Mouse (Mus musculus) embryonic facial prominence, embryonic 10.5 days (tissue): ENCODE measurements around the gene Cd59a. TPM values are rescaled to one million over a fixed set of nuclear protein-coding genes. Genes with fewer than 3 reads are reported as not detected.
"Not testable (repeated sequence)": the region's sequence is repeated elsewhere in the genome, so short reads cannot be mapped to it uniquely, and the experiment has no call there.

Source experiments
- DNase-seq: peaks from one replicate; pipeline ENCODE4 v3.0.0-alpha.2; 2017; ENCODE audit warnings: low spot score
- H3K27ac ChIP-seq: fragments of 300-500 bp; sonication (generic); replicated peaks from 2 replicates; pipeline ENCODE4 v1.5.1; 2016; ENCODE audit warnings: mild to moderate bottlenecking
- H3K27me3 ChIP-seq: fragments of 300-500 bp; sonication (generic); replicated peaks from 2 replicates; pipeline ENCODE4 v1.6.1; 2016; ENCODE audit warnings: low read depth, mild to moderate bottlenecking; ENCODE audit not compliant: poor library complexity, severe bottlenecking
- H3K36me3 ChIP-seq: fragments of 300-500 bp; sonication (generic); replicated peaks from 2 replicates; pipeline ENCODE4 v1.6.1; 2016; ENCODE audit warnings: mild to moderate bottlenecking, moderate library complexity
- H3K4me1 ChIP-seq: fragments of 300-500 bp; sonication (generic); 2 replicates; pipeline ENCODE4 v1.6.1; 2016
- H3K4me3 ChIP-seq: fragments of 300-500 bp; sonication (generic); 2 replicates; pipeline ENCODE4 v1.5.1; 2016; ENCODE audit warnings: mild to moderate bottlenecking, moderate library complexity
- H3K9me3 ChIP-seq: fragments of 300-500 bp; sonication (generic); 2 replicates; pipeline ENCODE4 v1.6.1; 2016; ENCODE audit warnings: mild to moderate bottlenecking
- WGBS: fragments of 180-500 bp; shearing (Covaris S2); methylation state at CpG from one replicate; pipeline ENCODE4 v1.1.7; 2016; 5-methylcytosine and 5-hydroxymethylcytosine counted together
- polyA plus RNA-seq: library from polyadenylated mRNA; unstranded; fragments of >200 nt; fragmentation: Nextera tagmentation; extraction: Ambion mirVana; gene quantifications from 2 replicates; pipeline ENCODE4 v1.2.1, GENCODE M21; 2016

The Cd59a gene
- polyA plus RNA-seq, 1 experiment from 2014 or later: 22.4 TPM

DNA sequence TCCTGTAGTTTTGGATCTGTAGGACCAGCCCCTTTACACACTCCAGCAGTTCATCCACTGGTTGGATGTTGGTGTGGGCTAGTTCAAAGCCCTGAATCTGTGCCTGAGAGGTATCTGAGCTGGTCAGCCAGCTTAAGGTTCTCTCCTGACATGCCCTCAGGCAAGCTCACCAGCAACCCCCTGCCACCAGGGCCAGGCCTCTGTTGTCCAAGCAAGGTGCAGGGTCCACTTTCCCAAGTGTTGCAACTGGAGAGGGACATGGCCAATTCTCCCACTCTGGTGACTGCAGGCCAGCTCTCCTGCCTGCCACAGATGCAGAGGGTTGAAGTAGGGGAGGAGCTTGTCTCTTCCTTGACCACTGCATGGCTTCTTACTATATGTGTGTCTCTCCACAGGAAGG lies 11.6 kb upstream of the Cd59a start:
- H3K9me3 ChIP-seq, H3K27me3 ChIP-seq, H3K4me1 ChIP-seq, H3K27ac ChIP-seq, DNase-seq, H3K36me3 ChIP-seq, H3K4me3 ChIP-seq: not testable (repeated sequence)

DNA sequence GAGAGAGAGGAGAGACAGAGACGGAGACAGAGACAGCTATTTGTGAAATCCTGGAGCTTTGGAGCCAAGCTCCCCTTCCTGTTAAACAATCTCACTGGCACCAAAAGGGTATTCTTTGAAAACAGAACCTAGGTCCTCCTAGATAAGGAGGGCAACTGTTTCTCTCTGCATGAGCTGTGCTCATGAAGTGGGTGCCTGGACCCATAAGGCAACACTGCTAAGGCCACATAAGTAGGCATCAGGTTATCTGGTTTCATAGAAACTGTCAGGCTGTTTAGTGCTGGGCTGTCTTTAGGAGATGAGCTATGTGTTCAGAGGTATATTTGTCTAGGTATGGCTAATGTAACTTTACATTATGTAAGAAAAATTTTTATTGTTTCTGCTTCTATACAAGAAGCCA lies 8.0 kb upstream of the Cd59a start:
- not testable (repeated sequence) for H3K4me3 ChIP-seq, H3K9me3 ChIP-seq, H3K36me3 ChIP-seq, DNase-seq, H3K27ac ChIP-seq, H3K4me1 ChIP-seq, H3K27me3 ChIP-seq
- WGBS: 73% methylated on average over 1 of the region's 1 CpGs

DNA sequence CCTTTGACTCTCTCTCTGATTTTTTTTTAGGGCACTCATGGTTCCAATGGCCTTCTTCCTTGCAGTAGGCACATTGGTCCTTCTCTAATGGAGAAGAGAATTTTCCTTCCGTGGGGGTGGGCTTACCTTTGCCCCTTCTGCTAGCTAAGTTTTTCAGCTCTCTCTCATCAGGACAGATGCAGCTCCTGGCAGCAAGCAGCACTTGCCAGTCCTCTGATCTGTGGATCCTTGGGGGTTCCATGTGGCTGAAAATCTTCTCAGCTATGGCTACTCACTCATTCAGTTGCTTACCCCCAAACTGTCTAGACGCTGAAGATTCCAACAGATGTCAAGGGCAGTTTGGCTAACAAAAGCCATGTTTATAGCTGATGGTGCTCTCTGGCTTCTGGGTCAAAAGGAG lies 2.3 kb upstream of the Cd59a start:
- Histone ChIP-seq H3K27me3 (no peaks in the 10 kb centered on the region), H3K36me3 (no peaks in the 10 kb centered on the region), H3K27ac (no peak overlapping the region), H3K9me3 (no peaks in the 10 kb centered on the region), H3K4me3 (no peak overlapping the region), H3K4me1 (peaks cover 18% of the 10 kb centered on the region)
- DNase-seq: no peak
- 81% methylated on average over 2 of the region's 2 CpGs for WGBS

DNA sequence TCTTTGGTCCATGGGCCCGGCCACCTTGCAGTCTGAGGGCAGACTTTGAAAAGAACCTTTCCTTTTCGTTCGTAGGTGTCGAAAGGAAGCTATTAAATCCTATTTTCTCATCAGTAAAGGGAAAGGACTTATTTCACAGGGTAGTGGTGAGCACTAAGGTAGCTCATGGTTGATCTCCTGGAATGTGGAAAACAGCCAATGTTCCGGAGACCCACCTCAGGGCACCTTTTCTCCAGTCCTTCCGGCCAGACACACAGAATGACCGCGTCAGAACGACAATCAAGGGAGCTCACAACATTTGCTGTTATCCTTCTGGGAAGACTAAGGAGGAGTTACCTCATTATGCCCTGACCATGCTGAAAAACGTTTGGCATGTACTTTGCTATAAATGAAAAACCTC lies 655 bp downstream of the Cd59a start:
- Histone ChIP-seq H3K4me3 (peak overlapping the region; percentile 62), H3K36me3 (no peaks in the 10 kb centered on the region), H3K4me1 (peaks cover 27% of the 10 kb centered on the region), H3K27me3 (no peaks in the 10 kb centered on the region), H3K27ac (peak overlapping the region; percentile 86), H3K9me3 (no peaks in the 10 kb centered on the region)
- DNase-seq: no peak
- 46% methylated on average over 10 of the region's 10 CpGs for whole genome bisulfite sequencing

DNA sequence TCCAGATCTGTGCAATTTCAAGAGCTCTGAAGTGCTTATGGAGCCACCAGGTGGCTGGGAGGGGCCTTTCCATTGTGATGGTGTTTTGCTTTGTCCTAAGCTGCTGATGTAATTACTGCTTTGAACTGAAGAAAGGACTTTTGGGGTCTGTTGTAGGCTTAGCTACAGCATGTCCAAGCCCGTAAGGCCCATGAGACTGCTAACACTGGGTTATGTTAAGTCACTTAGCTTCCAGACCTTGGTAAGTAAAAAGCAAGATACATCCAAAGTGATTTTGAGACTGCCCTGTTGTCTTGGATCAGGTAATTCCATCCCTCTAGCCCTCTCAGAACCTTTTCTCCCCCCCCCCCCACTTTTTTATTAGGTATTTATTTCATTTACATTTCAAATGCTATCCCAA lies 1.2 kb downstream of the Cd59a start:
- H3K27me3 ChIP-seq, DNase-seq, H3K36me3 ChIP-seq, H3K9me3 ChIP-seq: not testable (repeated sequence)
- Histone ChIP-seq H3K4me3 (peak overlapping the region; percentile 62; the same call in 1 of the 2 replicates), H3K27ac (0 out of 2 replicates have a peak overlapping the region, but pooled peaks have one; percentile 44), H3K4me1 (peaks cover 27% of the 10 kb centered on the region)
- 69% methylated on average over 1 of the region's 1 CpGs for WGBS

DNA sequence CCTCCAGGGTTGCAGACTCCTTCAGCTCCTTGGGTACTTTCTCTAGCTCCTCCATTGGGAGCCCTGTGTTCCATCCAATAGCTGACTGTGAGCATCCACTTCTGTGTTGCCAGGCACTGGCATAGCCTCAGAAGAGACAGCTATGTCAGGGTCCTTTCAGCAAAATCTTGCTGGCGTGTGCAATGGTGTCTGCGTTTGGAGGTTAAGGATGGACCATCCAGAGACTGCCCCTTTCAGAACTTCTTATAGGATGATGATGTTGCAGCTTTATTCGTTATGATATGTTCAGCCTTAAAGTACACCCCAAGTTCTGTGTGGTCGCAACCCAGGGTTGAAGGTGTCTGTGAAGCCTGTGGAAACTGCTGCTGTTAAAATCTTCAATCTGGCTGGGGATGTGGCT lies 1.8 kb downstream of the Cd59a start:
- not testable (repeated sequence) for H3K9me3 ChIP-seq, H3K4me3 ChIP-seq, H3K27me3 ChIP-seq, DNase-seq, H3K36me3 ChIP-seq
- H3K4me1 ChIP-seq: peaks cover 27% of the 10 kb centered on the region
- H3K27ac ChIP-seq: 0 out of 2 replicates have a peak overlapping the region, but pooled peaks have one; percentile 1
- WGBS: 93% methylated on average over 4 of the region's 4 CpGs

DNA sequence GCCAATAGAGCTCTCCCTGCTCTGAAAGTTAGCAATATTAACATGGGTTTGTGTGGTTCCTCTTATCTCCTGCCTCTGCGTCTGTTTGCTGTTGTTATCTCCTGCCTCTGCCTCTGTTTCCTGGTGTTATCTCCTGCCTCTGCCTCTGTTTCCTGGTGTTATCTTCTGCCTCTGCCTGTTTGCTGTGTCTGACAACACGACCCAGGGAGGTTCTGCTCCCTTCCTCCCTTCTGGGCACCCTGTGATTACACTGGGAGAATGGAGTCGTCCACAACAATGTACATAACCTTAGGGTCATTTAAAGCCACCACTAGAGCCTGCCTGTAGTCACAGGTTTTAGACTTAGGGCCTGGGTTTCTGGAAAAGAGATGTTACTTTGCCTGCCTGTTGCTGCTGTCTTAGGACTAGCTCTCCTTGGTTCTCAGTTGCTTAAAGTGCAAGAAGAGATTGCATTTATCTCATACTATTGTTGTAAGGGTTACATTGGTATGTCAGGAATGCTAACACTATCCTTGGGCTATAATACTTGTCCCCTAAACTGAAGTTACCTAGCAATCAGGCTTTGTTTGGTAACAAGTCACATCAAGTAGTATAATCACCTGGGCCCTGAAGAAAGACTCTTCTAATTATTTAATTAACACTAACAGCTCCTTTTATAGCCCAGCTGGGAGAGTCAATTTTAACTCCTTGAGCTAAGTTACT lies 3.1 kb downstream of the Cd59a start:
- Histone ChIP-seq H3K4me1 (peaks cover 27% of the 10 kb centered on the region), H3K27me3 (no peaks in the 10 kb centered on the region), H3K27ac (peak overlapping the region; percentile 57), H3K36me3 (no peaks in the 10 kb centered on the region), H3K4me3 (no peak overlapping the region), H3K9me3 (no peaks in the 10 kb centered on the region)
- WGBS: 32% methylated on average over 3 of the region's 3 CpGs
- no peak for DNase-seq

DNA sequence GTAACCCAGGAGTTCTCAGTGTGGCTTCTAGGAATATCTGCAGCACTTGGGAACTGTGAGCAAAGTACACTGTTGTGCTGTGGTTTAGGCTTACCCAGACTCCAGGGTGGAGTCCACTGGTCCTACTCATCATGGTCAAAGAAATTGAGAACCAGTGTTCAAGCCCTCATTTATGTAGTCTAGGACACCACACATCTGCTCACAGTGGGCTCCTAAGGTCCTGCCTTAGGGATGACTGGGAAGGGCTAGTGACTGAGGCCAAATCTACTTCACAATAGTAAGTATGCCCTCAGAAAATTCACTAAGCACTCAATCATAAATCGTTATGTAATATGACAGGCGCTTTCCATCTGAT lies 3.6 kb downstream of the Cd59a start:
- Histone ChIP-seq H3K36me3 (no peaks in the 10 kb centered on the region), H3K9me3 (no peaks in the 10 kb centered on the region), H3K27ac (peak overlapping the region; percentile 57; the same call in 1 of the 2 replicates), H3K4me3 (no peak overlapping the region), H3K27me3 (no peaks in the 10 kb centered on the region), H3K4me1 (peaks cover 24% of the 10 kb centered on the region)
- WGBS: 94% methylated on average over 2 of the region's 2 CpGs
- DNase-seq: no peak

DNA sequence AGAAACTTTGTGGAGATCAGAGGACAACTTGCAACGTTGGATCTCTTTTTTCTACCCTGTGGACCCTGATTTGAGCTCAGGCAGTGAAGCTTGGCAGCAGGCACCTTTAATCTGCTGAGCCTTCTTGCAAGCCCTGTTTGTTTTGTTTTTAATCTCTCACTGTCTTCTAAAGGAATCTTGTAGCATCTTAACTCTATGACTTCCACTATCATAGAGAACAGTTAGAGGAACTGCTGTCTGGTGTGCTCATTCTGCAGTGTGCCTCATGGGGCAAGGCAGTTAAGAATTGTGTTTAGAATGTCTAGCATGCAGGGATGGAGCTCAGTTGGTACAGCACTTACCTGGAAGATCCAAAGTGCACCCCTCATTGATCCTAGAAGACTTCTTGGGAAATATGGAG lies 4.3 kb downstream of the Cd59a start:
- no peaks in the 10 kb centered on the region for H3K9me3 ChIP-seq
- WGBS: 61% methylated on average over 1 of the region's 1 CpGs
- H3K36me3 ChIP-seq: no peaks in the 10 kb centered on the region
- DNase-seq: peak; percentile 2
- H3K27ac ChIP-seq: no peak overlapping the region
- no peak overlapping the region for H3K4me3 ChIP-seq
- no peaks in the 10 kb centered on the region for H3K27me3 ChIP-seq
- peaks cover 24% of the 10 kb centered on the region for H3K4me1 ChIP-seq

DNA sequence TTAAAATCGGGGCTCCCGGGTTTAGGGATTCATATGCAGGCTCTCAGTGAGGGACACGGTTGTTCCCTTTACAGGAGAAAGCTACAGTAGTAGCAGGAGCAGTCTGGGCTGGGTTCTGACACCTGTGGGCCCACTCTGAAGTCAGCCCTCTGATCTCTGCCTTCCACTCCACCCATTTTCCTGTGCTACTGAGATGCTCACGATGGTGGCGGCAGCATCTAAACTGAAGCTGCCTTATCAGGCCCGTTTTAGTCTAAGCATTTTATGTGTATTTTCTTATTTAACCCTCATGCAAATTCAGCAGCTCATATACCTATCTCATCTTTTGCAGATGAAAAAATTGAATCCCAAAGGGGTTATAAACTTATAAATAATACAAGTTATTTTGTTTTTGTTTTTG lies 9.2 kb downstream of the Cd59a start:
- H3K27ac ChIP-seq: no peak overlapping the region
- peaks cover 4% of the 10 kb centered on the region for H3K4me1 ChIP-seq
- DNase-seq: no peak
- no peaks in the 10 kb centered on the region for H3K27me3 ChIP-seq
- 93% methylated on average over 6 of the region's 6 CpGs for WGBS
- no peaks in the 10 kb centered on the region for H3K36me3 ChIP-seq
- H3K4me3 ChIP-seq: no peak overlapping the region
- no peaks in the 10 kb centered on the region for H3K9me3 ChIP-seq

DNA sequence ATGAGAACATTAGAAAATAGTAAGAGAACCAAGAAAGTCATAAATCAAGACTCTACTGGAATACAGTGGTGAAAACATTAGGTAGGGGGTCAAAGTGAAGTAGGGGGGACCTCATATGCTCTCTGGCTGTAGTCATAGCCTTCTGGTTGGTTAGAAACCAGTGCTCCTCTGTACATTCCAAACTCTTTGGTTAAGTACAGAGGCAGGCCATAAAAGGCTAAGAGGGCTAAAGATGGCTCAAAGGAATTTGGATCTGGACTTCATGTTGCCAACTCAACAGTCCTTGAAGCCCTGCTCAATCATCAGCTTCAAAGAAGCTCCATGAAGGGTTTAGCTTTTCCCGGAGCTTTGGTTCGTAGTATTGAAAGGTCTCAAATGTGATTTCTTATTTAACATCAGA lies 13.4 kb downstream of the Cd59a start:
- not testable (repeated sequence) for H3K4me1 ChIP-seq, H3K27ac ChIP-seq, H3K27me3 ChIP-seq, H3K36me3 ChIP-seq, H3K4me3 ChIP-seq, H3K9me3 ChIP-seq, DNase-seq
- 91% methylated on average over 2 of the region's 2 CpGs for WGBS

DNA sequence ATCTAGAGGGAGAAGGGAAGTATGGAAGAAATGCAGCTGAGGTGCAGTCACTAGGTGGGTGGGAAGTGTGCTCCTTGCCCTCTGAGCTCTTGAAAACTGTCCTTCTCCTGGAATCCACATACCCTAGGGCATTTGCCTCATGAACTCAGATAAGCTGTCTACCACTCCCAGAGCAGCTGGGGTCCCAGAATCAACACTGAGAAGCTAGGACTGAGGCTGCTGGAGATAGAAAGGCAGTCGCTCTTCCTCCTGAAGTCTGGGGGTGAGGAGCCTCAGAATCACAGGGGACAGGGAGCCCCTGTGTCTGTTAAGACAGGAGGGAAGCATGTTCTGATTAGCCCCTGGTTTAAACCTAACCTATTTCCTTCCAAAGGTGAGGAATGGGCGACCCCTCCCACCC lies 13.9 kb downstream of the Cd59a start:
- H3K36me3 ChIP-seq: peaks cover 8% of the 10 kb centered on the region; the same call in 1 of the 2 replicates
- peaks cover 5% of the 10 kb centered on the region for H3K4me1 ChIP-seq
- H3K9me3 ChIP-seq: no peaks in the 10 kb centered on the region
- H3K27me3 ChIP-seq: no peaks in the 10 kb centered on the region
- peak overlapping the region; percentile 51; the same call in 1 of the 2 replicates for H3K27ac ChIP-seq
- 54% methylated on average over 2 of the region's 2 CpGs for WGBS
- H3K4me3 ChIP-seq: no peak overlapping the region
- no peak for DNase-seq

DNA sequence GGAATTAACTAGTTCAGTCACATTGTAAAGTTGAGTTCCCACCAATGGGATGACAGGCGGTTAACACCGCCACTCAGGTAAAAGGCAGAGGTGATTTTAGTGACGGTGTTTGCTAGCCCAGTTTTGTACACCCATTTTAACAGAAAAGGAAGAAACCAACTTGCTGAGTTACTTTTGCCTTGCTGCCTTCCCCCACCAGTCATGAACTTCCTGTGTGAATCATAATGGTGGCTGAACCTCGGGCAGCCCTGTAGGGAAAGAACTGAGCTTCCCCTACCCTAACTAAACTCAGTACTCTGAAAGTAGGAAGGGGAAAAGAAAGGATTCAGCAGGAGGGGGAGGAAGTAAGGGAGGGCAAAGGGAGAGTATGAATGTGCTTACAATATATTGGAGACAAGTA lies 14.4 kb downstream of the Cd59a start:
- Histone ChIP-seq H3K36me3 (peaks cover 8% of the 10 kb centered on the region; the same call in 1 of the 2 replicates), H3K4me3 (no peak overlapping the region), H3K4me1 (peaks cover 5% of the 10 kb centered on the region), H3K27ac (no peak overlapping the region), H3K27me3 (no peaks in the 10 kb centered on the region), H3K9me3 (no peaks in the 10 kb centered on the region)
- 85% methylated on average over 4 of the region's 4 CpGs for WGBS
- DNase-seq: no peak
